Mouse (Mus musculus) embryo, embryonic 11.5 days (tissue): ENCODE results near the gene Tmem231.

Source experiments
- DNase-seq: peaks from one replicate; pipeline ENCODE4 v3.0.0-alpha.2; 2012; ENCODE audit warnings: low read depth, low spot score

The Tmem231 gene

DNA sequence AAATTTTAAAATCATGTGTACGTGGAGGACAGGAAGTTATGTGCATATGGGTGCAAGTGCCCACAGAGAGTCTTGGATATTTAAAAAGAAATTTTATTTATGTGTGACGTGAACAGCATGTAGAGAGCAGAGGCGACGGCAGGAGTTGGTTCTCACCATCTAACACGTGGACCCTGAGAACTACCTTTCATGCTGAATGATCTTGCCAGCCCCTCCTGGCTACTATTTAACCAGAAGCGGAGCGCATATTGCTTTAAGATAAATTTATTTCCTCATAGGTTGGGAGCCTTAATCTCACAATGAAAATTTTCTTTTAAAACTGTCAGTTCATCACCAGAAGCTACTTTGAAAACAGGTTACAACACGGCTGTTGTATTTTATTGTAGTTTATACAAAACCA, 69.0 kb downstream of the Tmem231 start:
- no peak for DNase-seq

DNA sequence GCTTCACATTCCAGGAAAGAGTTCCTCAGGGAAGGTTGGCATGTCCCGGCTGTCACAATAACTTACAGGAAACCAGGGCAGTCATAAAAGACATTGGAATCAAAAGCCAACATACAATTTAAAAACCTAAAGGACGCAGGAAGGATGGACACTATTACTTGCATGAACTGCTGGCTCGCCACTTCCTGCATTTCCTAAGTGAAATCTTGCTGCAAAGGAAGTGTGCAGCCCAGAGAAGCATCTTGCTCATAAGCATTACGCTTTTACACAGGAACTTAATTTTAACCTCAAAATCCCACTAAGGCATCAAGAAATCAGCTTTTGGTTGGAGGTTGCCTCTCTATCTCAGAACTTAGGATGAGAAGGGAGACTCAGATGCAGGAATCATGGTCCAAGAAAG, 70.4 kb downstream of the Tmem231 start:
- no peak for DNase-seq
